Mouse (Mus musculus) lung, adult 18-20 months (tissue): ENCODE data around the gene Ptges2.
"Not testable (repeated sequence)": the region's sequence is repeated elsewhere in the genome, so short reads cannot be mapped to it uniquely, and the experiment has no call there.

Experiments used
- DNase-seq, 2 experiments: peaks; one replicate each; pipeline ENCODE4 v3.0.0; 2022; ENCODE audit warnings: mixed read lengths in 2 of 2

Gene Ptges2

DNA sequence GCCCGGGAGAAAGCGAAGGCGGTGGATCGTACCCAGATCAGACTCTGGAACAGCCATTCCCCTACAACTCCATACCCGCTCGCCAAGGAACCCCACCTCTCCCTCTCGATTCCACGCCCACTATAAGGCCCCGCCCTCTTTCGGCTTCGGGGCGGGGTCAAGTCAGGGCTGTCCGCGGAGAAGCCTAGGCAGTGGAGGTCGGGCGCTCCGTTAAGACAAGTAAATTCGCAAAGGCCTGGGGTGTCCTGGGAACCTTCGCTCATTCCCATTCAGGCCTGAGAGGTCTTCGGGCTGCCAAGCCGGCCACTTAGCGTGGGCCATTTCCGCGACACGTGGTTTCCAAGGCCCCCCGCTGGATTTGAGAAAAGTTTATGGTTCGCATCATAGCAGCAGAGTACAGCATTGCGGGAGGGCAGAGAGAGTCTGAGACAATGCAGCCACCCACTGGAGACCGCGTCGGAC, at the start of gene Ptges2:
TSS of gene Ptges2 (plus strand) at position 413 of the 462 bp plus-strand sequence.
- peak; percentile 93 to 94 for DNase-seq

DNA sequence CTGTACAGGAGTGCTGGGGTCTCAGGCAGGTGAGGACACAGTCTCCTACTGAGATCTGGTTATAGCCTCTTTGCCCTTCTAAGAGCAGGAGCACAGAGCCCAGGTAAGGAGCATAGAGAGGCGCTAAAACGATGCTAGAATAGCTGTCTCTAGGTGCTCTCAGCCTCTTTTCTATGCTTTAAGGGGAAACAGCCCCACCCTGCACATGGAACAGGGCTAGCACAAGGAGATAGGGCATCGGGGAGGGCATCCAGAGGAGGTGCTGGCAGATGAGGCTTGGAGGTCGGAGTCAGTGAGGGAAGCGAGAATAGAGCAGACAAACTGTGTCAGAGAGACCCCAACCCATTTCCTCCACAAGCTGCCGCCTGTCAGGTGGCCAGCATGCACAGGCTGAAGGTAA, 48.7 kb upstream of the Ptges2 start:
- DNase-seq, result no peak

GRCm38 (mm10) chr2:32348311-32348710, 47.4 kb upstream of the Ptges2 start:
- DNase-seq, result no peak

DNA sequence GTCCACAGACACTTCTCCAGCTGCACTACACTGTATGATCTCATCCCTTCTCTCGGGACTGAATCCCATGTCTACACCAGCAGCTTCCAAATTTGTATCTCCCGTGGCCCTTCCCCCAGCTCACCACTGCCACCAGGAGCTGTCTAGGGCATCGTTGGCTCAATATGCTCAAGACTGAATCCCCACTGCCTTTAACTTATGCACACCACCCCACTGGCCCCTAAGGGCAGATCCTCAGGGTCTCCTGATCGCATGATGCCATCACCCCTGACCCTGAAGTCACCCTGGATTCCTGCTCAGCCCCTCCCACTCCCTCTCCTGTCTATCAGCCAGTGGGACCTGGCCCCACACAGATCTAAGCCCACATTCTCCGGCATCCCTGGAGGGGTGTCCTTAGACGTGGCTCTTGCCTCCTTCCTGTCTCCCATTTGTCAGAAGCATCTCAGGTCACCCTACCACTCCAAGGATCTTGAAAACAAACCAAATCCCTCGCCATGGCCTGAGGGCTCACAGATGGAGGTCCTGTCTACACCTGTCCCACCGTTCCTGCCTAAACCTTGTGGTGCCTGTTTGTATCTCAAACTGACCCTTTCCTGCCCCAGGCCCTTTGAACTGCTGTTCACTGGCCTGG, 46.0 kb upstream of the Ptges2 start:
- no peak for DNase-seq

DNA sequence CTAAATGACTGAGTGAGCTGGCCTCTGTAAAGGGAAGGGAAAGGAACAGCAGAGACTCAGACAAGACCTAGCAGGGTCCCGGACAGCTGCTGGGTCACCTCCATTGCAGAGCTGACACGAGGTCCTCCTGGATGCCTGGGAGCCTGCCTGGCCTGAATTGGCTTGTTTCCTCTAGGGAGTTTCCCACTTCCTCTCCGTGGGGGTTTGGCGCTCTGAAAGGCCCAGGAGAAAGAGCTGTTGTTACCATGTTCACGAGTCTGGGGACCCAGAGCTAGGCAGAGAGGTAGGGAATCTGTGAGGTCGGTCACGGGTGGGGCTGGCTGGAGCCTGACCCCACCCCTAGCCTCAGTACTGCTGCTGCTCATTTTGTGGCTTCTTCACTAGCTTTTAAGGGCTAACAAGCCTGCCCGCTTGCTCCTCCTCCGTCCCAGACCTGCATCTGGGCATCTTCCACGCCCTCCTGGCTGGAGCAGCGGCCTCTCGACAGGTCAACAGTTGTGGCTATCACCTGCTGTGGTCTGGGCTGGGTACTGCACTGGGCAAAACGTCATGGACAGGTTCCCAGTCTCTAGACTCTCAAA, 45.1 kb upstream of the Ptges2 start:
- no peak for DNase-seq

GRCm38 (mm10) chr2:32351471-32351961, 44.2 kb upstream of the Ptges2 start:
- no peak for DNase-seq

DNA sequence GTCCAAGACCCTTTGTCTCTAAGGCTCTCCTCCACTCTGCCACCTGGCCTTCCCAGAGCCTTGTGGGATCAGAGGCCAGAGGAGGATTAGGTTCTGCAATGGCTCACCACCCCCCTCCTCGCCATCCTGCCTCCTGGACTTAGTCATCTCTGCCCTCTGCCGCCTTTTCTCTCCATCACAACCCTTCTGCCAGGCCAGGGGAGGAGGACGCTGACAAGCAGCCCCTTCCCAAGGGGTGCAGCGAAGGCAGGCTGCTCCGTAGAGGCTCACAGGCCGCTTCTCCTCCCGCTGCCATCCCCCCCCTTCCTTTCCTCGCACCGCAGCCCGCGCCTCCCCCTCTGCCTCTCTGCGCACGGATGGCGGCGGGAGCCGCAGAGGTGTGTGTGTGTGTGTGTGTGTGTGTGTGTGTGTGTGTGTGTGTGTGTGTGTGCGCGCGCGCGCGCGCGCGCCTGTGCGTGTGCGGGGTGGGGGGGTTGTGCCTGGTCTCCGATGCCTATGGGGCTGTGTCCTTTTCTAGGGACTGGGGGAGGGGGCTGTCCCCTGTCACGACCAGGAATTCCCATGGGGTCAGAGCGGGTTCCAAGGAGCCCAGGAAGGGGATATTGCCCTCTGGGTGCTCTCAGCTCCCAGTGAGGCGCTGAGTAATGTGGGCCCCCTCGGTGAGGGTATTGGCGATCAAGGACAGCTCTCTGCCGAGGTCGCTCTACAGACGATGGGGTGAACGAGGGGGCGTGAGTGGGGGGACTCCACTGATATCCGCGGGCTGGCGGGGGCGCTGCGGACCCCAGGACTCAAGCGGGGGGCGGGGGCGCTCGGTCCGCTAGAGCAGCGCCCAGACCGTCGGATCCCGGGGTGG, 43.3 kb upstream of the Ptges2 start, which contains the start of gene Ciz1:
TSS of gene Ciz1 (plus strand) at position 177 of the 856 bp plus-strand sequence.
- DNase-seq, result no peak

DNA sequence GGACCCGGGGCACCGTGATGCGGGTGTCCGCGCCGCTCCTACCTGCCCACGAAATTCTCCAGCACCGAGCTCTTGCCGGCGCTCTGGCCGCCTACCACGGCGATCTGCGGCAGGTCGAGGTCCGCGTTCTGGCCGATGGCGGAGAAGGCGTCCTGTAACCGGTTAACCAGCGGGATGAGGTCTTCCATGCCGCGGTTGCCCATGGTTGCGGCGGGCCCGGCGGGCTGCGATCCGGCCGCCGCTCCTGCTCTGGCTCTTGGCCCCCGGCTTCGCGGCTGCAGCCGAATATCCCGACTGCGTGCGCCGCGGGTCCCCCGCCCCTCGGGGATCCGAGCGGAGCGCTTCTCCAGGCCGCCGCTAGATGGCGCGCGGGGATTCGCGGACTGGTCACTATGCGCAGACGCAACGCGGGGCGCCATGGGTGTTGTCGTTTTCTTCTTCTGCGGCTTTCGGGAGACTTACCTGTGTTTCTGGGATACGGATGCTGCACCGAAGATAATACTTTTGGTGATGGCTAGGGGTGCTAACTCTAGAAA, 42.6 kb upstream of the Ptges2 start, which contains the start of gene Dnm1:
TSS of gene Dnm1 (minus strand) at position 332 of the 536 bp plus-strand sequence.
- DNase-seq, result peak; percentile 82 to 88

GRCm38 (mm10) chr2:32353836-32354235, 41.9 kb upstream of the Ptges2 start:
- DNase-seq, result no peak

DNA sequence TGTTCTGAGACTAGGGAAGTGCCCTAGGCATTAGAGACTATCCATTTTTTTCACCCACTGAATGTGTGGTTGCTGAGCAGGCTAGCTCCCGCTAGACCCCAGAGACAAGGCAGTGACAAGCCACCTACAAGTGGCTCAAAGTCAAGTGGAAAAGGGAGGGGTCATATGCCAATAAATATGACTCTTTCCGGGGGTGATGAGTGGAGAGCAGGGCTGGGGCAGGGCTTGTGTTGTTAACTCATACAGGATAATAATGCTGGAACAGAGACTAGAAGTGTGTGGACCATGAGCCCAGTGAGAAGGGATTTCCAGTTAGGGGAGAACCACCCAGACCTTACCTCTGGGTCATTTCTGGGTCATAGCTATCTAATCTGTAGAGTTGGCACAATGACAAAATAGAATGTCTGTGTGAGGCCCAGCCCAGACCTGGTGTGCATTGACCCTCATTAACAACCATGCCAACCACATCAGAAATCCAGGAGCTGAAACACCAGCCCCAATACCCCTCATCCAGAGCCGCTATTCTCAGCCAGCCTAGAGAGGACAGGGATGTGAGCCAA, 41.3 kb upstream of the Ptges2 start:
- DNase-seq, result no peak

- no peak for DNase-seq
These were observed 39.5 kb upstream of the Ptges2 start for GRCm38 (mm10) chr2:32356216-32356615.

- DNase-seq, result no peak
These were observed 38.0 kb upstream of the Ptges2 start for GRCm38 (mm10) chr2:32357710-32358109.

DNA sequence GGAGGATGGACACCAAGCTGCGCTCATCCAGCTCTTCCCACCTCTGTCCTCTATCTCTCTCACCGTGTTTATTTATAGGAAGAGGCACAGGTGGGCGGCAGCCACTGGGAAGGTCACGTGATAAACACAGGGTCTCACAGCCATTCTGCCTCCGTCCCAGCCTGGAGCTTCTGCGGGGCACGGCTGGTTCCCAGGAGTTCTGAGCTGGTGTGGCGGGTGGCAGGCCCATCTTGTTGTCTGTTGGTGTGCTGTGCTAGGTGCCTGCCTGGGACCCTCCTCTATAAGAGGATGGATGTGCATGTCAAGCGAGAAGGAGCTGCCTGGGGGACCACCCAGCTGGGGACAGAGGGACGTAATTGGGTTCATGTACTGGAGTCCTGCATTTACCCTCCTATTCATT, 37.3 kb upstream of the Ptges2 start:
- no peak for DNase-seq

DNA sequence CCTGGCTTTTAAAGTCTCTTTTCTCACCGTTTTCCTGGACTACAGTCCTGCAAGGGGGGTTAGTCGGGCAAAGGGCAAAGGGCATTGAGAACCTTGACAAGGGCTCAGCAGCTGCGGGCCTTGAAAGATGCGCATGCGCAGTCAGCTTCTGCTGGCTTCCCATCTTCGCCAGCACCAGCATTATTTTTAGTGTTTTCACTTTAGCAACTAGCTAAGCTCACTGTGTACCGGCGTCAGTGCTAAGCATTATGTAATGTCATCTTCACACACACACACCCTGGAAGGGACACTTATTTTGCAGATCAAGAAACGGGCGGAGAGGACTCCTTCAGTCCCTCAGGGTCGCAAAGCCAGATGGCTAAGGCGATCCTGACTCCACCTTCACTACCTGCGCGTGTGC, 35.0 kb upstream of the Ptges2 start:
- peak; percentile 71 to 77 for DNase-seq

DNA sequence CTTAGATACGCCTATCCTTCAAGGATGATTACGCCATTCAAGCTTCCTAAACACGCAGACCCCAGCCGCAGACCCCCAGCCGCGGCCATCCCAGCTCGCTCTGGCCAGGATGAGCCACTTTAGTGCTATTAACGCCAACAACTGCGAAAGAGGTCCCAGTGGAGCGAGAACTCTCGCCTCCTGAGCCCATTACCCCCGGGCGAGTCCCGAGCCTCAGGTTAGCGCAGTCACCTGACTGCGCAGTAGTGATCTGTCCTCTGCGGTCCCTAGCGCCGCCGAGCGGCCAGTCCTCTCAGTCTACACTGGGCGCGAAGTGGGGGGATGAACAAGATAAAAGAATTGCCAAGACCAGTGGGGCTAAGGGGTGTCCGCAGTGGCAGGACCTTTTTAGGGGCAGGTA, 34.3 kb upstream of the Ptges2 start:
- DNase-seq, result peak; percentile 82 to 86

- DNase-seq, result not testable (repeated sequence)
These were observed 33.4 kb upstream of the Ptges2 start for GRCm38 (mm10) chr2:32362274-32362673.

DNA sequence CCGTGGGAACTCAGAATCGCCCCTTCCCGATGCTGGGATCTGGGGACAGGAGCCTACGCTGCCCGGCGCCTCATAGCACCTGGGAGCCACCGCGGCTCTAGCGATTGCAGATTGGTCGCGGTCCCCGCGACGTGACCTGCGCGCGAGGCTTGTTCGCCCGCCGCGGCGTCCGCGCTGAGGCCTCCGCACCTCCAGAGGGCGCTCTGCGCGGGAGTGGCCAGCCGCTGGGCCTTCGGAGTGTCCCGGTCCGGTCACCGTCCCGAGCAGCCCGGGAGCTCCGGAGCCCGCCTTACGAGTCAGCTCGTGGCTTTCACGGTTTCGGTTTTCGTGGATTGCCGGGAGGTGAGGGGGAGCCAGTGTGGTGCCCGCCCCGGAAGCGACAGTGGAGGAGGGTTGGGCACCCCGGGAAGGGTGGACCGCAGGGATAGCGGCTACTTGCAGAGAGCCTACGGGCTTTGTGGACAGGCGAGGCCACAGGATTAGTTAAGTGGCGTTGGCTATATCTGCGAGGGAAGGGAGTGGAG, 32.8 kb upstream of the Ptges2 start:
- peak; percentile 94 to 96 for DNase-seq

- DNase-seq, result peak; percentile 57 to 72
These were observed 32.2 kb upstream of the Ptges2 start for GRCm38 (mm10) chr2:32363376-32364106.

DNA sequence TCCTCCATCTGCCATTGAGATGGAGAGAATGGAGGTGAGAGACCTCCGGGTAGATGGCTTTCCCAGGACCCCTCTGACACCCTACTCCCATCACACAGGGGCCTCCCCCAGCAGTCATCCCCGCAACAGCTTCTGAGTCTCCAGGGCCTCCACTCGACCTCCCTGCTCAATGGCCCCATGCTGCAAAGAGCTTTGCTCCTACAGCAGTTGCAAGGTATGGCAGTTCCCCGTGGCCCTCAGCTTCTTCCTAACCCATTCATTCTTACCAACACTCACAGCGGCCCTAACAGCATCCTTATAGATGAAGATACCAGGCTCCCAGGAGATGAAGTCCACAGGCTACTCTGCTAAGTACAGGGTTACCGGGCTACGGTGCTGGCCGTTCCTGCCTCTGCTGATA, 31.6 kb upstream of the Ptges2 start:
- DNase-seq, result no peak

DNA sequence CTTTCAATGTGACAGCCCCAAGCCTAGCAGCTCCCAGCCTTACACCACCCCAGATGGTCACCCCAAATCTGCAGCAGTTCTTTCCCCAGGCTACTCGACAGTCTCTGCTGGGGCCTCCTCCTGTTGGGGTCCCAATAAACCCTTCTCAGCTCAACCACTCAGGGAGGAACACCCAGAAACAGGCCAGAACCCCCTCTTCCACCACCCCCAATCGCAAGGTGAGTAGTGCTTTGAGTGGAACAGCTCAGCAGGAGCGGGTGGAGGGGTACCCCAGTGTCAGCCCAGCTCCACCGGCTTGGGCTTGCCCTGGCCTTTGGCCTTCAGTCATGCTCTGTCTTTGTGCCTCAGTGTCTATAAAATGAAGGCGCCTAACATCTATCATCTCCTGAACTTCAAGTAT, 28.4 kb upstream of the Ptges2 start:
- DNase-seq, result no peak

DNA sequence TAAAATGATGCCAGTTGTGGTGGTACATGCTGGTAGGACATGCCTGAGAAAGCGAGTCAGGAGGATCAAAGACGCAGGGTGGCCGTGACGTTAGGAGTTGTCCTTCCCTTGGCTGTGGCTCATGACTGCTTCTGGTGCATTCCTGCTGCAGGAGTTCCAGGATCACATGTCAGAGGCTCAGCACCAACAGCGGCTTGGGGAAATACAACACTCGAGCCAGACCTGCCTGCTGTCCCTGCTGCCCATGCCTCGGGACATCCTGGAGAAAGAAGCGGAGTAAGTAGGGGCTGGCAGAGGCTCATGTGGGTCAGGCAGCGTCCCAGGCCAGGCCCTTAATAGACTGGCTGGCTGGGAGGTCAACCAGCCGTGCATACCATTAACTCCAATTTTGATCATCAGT, 21.5 kb upstream of the Ptges2 start:
- DNase-seq, result no peak
